Mouse (Mus musculus): ENCODE measurements around the gene Maea.

Maea gene

DNA sequence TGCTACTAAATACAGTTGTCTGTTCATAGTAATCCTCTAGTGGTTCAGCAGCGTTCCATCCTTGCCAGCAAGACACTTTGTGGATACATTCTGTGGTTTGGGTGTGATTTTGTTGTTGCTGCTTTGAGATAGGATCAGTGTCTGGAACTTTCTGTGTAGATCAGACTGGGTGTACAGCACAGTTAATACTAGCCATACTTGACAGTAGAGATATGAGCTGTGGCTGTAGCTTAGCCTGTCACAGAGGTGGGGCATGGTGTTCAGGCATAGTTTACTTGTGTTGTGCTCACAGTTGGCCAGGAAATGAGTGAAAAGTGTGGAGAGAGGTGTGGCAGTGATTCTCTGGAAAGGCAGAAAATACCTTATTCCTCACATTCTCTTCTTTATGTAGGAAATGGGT lies 22.2 kb downstream of the Maea start:
- DNase-seq (ENCODE audit: low spot score in 2 of 2), result no peak

DNA sequence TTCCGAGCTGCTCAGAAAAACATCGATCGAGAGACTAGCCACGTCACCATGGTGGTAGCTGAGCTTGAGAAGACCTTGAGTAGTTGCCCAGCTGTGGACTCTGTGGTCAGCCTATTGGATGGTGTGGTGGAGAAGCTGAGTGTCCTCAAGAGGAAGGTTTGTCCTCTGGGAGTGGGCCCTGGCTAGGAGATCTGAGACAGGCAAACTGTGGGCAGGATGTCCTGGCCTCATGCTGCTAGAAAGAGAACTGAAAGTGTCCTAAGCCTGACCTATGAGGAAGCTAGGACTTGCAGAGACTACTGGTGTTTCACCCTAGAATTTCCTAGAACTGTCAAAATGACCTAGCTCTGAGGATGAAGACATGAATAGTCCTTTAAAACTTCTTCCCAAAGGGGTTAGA lies 23.2 kb downstream of the Maea start:
- no peak for DNase-seq (ENCODE audit: low spot score in 2 of 2)

DNA sequence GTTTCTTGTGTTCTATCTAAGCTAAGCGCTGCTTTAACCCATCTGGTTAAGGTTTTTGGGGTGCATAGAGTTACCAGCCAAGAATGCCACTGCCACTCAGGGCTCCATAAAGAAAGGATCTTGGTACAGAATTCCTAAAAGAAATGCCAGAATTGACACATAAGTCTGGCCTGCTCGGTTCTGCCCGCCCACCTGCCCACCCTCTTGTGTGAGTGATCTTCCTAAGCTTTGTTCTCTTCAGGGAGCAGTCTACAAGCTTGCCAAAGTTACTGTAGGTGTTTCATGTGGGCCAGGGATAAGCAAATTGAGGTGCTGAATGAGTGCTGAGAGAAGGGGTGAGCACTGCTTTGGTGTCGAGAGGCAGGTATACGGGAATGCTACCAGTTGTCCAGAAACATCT lies 28.0 kb downstream of the Maea start:
- DNase-seq (ENCODE audit: low spot score in 2 of 2), result no peak

DNA sequence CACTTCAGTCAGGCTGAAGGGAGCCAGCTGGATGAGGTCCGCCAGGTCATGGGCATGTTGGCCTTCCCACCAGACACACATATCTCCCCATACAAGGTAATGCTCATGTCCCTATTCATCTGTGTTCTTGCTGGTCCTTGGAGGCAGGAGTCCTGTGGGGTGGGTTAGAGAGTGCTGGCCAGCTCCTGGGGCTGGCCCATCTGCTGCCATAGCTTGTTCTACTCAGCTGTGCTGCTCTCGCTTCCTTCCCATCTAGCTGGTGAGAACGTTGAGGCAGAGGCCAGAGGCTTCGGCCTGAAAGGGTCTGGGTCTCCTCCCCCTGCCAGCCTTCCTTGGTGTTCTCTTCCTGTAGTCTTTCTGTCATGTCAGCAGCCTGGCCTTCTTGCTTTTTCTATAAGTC lies 33.3 kb downstream of the Maea start:
- DNase-seq (ENCODE audit: low spot score in 2 of 2), result no peak

DNA sequence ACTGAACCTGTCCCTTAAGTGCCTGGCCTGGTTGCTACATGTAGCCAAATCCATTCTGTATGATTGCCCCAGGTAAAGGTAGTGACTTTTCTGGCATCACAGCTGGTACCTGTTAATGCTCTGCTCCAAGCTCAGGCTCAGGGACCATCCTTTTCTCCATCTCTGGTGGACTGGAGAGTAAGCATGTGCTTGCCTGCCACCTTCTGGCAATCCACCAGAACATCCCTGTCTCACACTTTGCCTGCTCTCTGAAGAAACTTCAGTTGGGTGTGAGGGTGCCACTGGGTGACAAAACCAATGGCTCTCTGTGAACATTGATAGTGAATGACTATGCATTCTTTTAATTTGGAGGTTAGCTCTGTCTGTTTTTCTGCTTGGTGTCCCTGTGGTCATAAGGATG lies 35.8 kb downstream of the Maea start:
- DNase-seq (ENCODE audit: low spot score in 2 of 2), result peak in 1 of 2 experiments; percentile 47

DNA sequence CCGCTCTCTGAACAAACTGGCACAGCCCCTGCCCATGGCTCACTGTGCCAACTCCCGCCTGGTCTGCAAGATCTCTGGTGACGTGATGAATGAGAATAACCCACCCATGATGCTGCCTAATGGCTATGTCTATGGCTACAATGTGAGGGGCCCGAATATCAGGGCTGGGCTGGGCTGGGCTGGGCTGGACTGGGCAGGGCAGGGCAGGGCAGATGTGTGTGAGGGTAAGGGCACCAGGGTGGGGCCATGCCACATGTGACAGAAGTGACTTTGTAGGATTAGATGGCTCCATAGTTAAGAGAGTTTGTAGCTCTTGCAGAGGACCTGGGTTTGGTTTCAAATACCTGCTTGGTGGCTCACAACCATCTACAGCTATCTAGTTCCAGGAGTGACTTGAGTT lies 36.4 kb downstream of the Maea start:
- no peak for DNase-seq (ENCODE audit: low spot score in 2 of 2)

DNA sequence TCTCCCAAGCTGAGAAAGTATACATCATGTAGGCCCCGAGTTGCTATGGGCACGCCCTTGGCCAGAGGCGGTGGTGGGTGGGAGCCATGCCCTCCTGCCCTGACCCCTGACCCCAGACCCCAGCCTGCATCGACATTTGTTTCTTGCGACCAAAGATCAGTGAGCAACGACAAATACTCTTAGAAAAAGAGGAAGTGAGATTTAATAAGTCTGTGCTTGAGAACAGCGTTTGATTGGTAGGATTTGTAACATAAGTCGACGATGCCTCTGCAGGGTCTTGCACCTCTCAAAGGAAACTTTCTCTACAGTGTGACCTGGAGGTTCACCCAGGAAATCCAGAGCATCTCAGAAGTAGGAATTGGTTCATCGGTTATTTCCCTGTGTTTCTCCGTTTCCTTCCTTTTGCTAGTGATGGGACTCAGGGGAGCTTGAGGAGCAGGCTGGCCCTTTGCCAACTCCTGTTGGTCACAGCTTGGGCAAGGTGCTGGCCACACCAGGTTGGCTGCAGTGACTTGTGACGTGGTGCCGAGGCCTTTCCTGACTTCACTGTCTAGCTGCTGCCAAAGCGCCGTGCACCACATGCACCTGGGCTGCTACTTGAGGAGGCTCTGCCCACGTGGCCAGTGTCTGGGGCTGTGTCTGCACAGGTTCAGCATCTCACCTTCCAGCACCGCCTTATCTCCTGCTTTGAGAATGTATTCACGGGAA lies 37.2 kb downstream of the Maea start:
- DNase-seq (ENCODE audit: low spot score in 2 of 2), result peak; percentile 16 to 27

DNA sequence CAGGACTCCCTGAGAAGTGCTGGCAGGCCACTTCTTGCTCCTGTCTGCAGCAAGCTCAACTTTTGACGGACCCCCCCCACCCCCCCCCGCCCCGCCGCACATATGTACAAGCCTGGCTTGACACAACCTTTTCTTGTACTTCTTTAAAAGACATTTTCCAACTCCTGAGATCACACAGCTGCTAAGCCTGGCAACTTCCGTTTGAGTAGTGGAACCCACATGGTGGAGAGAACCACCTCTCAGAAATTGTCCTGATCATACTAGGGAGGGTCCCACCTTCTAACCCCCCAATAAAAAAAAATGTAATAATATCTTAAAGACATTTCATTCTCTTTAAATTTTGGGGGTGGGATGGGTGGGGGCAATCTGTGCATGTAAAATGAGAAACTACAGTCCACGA lies 41.9 kb downstream of the Maea start:
- DNase-seq (ENCODE audit: low spot score in 2 of 2), result no peak

DNA sequence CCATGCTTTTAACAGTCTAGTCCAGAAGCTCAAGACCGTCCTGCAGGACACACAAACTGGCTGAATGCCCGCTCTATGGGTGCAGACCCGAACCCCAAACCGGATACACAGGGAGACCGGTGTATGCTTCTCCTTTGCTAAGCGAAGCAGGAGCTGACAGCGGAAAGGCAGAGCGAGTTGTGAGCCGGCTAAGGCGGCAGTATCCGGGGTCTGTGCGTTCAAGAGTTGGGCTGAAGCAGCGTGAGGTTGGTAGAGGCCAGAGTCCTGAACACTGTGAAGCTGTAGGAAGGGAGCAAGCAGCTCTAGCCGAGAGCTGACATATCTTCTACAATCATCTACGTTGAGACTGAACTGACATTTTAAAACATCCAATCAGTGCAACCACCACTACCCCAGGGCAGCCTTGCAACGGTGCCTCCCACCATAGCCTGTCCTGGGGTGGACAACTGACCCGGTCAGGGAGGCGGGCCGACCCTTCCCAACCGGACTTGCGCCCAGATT lies 42.5 kb downstream of the Maea start:
- DNase-seq (ENCODE audit: low spot score in 2 of 2), result peak in 1 of 2 experiments; percentile 49

DNA sequence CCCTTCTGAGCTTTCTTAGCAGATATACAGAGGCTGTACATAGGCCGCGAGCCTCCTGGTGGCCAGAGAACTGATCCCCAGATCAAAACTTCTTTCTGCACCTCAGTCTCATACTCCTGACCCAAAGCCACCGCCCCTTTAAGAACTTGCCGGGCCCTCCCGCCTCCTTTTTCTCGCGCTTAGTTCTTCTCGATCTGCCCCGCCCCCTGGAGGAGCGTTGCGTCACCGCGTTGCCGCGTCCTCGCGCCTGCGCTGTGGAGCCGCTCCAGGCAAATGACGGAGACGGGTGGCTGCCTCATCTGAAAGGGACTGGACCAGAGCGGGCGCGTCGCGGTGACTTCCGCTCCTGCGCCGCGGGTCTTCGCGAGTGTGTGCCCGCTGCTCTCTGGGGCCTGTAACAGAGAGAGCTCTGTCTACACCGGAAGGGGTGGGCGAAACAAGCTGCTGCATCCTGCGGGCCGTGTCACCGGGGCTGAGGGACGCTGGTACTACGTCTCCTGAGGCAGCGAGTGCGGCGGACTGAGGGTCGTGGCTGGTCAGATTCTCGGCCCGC lies 43.1 kb downstream of the Maea start, which contains the start of gene Uvssa:
TSS of gene Uvssa (plus strand) at position 248 of the 553 bp plus-strand sequence.
- DNase-seq (ENCODE audit: low spot score in 2 of 2), result peak; percentile 99 to 100

DNA sequence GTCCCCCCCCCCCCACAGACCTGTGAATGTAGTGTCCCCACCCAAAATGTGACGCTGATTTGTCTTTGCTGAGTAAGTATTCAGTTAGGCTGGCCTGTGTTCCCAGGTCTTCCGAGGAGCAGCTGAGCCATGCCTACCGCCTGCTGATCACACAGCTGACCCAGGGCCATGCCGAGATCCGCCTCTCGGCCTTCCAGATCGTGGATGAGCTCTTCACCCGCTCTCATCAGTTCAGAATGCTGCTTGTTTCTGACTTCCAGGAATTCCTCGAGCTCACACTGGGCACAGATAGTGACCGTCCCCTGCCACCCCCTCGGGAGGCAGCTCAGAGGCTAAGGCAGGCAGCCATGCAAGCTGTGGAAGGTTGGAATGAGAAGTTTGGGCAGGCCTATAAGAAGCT lies 52.2 kb downstream of the Maea start:
- no peak for DNase-seq (ENCODE audit: low spot score in 2 of 2)

DNA sequence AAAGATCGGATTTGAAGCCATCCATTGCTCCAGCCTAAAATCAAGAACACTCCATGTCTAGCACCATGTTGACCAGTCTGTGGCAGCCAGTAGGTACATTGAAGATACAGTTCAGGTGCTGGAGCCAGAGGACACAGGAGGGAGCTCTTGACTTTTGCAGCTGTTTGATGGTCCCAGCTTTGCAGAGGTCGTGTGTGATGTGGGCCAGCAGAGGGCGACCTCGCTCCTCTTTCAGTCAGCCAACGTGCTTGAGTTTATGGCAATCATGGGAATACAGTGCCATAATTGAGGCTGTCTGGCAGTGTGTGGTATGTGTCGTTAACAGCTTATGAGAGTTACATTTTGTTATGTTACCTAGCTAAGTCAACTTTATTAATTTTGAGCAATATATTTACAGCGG lies 58.5 kb downstream of the Maea start:
- DNase-seq (ENCODE audit: low spot score in 2 of 2), result peak; percentile 37 to 80

DNA sequence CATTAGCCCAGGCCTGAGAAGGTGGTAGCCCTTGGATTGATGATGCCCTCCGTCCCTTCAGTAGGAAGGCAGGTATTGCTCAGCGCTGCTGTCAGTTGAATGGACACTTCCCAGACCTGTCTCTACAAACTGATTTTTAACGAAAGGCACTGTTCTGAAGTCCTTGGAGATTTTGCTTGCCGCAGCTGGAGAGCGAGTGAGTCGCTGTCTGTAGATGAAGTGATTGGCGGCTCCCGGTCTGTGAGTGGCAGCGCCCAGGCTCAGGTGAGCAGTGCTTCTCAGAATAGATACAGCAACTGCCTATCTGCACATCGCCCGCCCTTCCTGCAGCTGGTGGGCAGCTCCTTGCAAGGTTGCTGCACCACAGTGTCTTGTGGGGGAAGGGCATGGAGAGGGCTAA lies 60.4 kb downstream of the Maea start:
- DNase-seq (ENCODE audit: low spot score in 2 of 2), result no peak

DNA sequence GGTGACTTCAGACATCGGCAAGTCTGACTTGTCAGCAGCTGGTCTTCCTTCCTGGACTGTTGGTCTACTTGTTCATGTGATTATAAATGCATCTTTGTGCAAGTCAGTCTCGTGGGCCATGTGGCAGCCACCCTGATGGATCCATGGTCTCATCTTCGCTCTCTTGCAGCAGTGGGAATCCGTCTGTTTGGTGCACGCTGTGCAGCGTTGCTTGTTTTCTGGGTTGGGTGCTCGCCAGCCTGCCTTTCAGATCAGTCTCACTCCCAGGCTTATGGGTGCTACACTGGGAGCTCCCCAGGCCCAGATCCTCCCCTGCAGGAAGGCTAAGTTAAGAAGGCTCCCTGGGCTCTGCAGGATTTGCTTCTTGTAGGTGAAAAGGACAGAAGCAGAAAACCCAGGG lies 61.5 kb downstream of the Maea start:
- DNase-seq (ENCODE audit: low spot score in 2 of 2), result no peak

DNA sequence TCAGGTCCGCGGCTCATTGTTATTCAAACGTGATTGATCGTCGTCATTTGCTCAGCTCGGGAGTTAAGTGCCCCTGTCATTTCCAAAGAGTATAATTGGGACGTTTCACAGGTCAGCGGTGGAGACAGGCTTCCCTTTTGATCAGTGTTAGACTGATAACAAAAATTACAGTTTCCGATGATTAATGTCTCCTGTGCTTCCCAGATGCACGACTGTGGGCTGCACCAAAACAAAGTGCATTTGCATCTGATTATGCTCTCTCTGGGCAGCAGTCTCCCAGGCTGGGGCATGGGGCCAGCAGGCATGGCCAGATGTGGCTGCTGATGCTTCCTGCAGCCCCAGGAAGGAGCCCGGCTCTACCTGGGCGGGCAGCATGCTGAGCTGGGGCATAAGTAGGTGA lies 65.5 kb downstream of the Maea start:
- DNase-seq (ENCODE audit: low spot score in 2 of 2), result no peak

DNA sequence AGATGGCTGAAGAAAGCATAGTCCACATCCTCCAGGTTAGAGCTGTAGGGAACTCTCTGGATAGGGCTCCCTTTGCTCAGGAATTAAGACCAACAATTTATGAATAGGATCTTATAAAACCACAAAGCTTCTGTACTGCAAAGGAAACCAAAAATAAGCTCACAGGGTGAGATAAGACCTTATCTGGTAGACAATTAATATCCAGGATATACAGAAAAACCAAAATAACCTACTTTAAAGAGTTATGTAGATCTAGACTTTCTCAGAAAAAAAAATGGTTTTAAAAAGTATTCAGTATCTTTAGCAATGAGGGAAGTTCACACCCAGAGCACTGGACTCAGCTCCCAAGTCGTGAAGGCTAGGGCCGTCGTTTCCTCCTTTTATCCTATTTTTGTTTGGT lies 85.0 kb downstream of the Maea start:
- DNase-seq (ENCODE audit: low spot score in 2 of 2), result no peak
